Mouse (Mus musculus) embryo, embryonic 10.5 days (tissue): ENCODE measurements around the gene Heph.
A peak's percentile ranks its signal among the peaks of the same experiment; 100 is the strongest.
"Not testable (repeated sequence)": the region's sequence is repeated elsewhere in the genome, so short reads cannot be mapped to it uniquely, and the experiment has no call there.

Source experiments
- DNase-seq: peaks from one replicate; pipeline ENCODE4 v3.0.0-alpha.2; 2015; ENCODE audit warnings: low spot score

Gene Heph

GRCm38 (mm10) chrX:96455149-96455548 is at the start of gene Heph:
Gene Heph, plus strand, starts transcription at chrX:96455359.
- DNase-seq: no peak

GRCm38 (mm10) chrX:96415351-96415750 is 39.8 kb upstream of the Heph start:
- not testable (repeated sequence) for DNase-seq

- DNase-seq: no peak
These were observed 38.2 kb upstream of the Heph start for GRCm38 (mm10) chrX:96416970-96417369.

GRCm38 (mm10) chrX:96417733-96418132 is 37.4 kb upstream of the Heph start:
- no peak for DNase-seq

GRCm38 (mm10) chrX:96419383-96419782 is 35.8 kb upstream of the Heph start:
- no peak for DNase-seq

- DNase-seq: peak; percentile 69
These were observed 1.2 kb downstream of the Heph start, which contains the start of gene Hsf3 for GRCm38 (mm10) chrX:96456201-96456963. Gene Hsf3, minus strand, starts transcription at chrX:96456294.

GRCm38 (mm10) chrX:96501580-96501979 is 46.4 kb downstream of the Heph start:
- DNase-seq: peak; percentile 1
